Mouse (Mus musculus) granulocyte monocyte progenitor cell, adult 5-6 weeks (primary cell): ENCODE data around the gene Ccl7. TPM values are rescaled to one million over a fixed set of nuclear protein-coding genes. Genes with fewer than 3 reads are reported as not detected.

Experiments used
- ATAC-seq: replicated peaks from 2 replicates; pipeline ENCODE4 v1.8.0; 2016; ENCODE audit warnings: mild to moderate bottlenecking, moderate TSS enrichment, inconsistent platforms; ENCODE audit not compliant: poor library complexity, severe bottlenecking
- total RNA-seq, 2 experiments: library from RNA; stranded (forward) in 1 of 2; stranded (reverse) in 1 of 2; fragments of 200-712, 200-1000 nt in 1 of 2; fragments of >200 nt in 1 of 2; fragmentation: Nextera tagmentation in 1 of 2; gene quantifications; 2 replicates each; pipeline ENCODE4 v1.2.3; 2014 to 2017

Gene Ccl7
- total RNA-seq (2014; fragmentation: Nextera tagmentation) = not detected in 2 replicates
- not detected in 2 replicates for total RNA-seq (2017)

GRCm38 (mm10) chr11:82045471-82045870 lies at the start of gene Ccl7:
Ccl7 (plus strand) TSS chr11:82045712.
- ATAC-seq = no peak

DNA sequence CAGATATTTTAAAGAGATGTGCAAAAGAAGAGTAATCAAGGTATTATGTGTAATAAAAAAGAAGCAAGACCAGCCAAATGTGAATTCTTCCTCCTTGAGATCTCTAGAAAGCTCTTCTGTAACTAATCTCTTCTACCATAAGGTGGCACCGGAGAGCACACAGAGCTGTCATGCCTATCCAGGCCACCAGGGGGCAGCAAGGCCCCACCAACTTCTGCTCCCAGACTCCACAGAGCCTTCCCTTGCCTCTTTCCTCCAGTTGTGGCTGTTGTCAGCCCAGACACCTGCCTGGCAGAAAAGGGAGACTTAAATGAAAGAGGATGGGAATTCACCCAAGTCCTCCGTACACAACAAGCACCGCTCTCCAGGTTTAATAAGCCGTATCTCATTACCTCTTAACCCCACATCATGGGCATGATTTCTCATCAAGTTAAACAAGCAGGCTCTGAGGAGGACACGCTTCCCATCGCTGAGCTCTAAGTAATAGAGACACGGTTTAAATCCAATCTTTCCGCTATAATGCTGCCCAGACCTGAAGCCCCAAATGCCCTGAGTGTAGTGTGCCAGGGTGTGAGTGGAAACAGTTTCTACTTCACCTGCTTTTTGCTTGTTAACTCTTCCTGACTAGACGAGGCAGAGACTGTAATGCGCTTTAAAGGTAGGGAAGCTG lies 49.2 kb upstream of the Ccl7 start:
- peak; percentile 91 for ATAC-seq

GRCm38 (mm10) chr11:81997085-81997484 lies 48.4 kb upstream of the Ccl7 start:
- no peak for ATAC-seq

DNA sequence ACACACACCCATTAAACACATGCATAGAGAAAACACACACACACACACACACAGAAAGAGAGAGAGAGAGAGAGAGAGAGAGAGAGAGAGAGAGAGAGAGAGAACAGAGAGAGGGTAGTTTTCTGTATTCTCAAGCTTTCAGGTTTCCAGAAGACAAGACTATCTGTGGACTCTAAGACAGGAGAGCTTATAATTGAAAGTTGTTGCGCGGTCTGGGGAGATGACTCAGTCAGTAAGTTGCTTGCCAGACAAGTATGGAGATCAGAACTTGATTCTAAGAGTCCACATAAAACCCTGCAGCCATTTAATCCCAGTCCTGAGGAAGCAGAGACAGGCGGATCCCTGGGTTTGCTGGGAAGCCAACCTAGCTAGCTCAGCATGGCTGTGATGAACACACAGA lies 46.9 kb upstream of the Ccl7 start:
- no peak for ATAC-seq

GRCm38 (mm10) chr11:81999469-81999868 lies 46.0 kb upstream of the Ccl7 start:
- no peak for ATAC-seq

- no peak for ATAC-seq
Observed at GRCm38 (mm10) chr11:82000581-82000980, 44.9 kb upstream of the Ccl7 start.

DNA sequence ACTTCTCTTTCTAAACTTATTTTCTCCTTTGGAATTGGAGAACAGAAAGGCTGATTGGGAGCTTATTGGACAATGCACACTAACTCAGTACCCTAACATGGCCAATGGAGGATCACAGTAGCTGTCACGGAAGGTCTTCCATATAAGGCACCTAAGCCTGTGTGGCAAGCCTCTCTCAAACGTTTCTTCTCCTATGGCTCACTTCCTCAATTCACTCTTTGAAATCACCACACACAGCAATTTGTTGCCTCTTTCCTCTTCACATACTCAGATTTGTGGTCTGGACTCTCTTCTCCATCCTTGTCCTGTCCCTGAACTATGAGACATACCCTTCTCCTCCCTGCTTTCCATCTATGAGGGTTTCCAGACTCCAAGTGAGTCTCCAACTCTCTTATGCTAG lies 40.7 kb upstream of the Ccl7 start:
- peak; percentile 73 for ATAC-seq

DNA sequence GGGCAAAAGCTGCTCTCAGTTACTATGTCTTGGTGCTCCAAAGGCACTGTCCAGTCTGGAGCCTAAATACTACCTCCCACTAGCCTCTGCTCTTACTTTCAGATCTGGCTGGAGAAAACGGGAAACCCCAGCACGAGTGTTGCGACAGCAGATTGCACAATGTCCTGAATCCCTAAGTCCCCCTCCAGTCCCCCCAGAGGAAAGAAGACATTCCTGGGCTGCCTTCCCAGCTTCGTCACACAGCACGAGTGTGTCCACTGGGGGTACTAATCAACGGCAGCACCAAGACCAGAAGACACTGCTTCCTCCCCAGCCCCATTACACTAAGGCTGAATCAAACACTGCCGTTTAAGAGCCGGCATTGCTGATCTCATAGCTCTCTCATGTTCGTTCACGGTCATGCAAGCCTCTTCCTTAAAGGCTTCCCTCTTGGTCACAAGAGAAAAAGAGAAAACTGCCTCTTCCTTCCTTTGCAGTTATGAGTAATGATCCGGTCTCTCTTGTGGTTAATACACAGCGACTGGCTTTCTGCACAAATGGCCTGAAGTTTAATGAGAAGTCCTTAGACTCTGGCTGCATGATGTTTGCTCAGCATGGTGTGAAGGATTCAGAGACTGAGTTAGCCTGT lies 38.6 kb upstream of the Ccl7 start:
- peak; percentile 51 for ATAC-seq

- ATAC-seq = no peak
Observed at GRCm38 (mm10) chr11:82010115-82010514, 35.4 kb upstream of the Ccl7 start.

DNA sequence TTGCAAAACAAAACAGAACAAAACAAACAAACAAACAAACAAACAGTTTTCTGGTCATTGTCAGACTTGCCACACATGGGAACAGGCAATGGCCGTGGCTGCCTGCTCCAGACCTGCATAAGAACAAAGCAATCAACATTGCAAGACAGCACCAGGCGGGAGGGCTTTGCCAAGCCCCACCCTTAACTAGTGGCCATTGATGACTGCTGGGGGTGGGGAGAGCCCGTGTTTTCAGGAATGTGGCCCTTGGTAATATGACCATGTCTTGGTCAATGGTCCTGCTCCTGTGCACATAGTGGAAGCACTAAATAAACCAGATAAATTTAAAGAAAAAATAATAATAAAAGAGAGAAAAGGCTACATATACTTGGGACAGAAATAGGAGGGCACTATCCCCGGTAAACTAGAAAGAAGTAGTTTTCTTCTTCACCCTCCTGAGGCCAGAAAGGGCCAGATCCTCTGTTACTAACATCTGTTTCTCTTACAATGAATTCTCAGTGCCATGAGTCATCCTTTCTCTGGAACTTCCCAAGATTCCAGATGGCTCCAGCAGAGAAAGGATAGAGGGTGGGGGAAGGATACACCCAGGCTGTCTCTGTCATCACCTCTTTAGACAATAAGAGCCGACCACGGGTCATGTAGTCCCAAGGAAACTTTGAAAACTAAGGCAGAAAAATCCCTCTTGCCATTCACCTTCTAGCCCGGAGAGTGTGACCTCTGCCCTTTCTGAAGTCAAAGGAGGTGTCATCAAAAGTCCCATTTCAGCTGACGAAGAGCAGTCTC lies 33.9 kb upstream of the Ccl7 start:
- ATAC-seq = no peak

DNA sequence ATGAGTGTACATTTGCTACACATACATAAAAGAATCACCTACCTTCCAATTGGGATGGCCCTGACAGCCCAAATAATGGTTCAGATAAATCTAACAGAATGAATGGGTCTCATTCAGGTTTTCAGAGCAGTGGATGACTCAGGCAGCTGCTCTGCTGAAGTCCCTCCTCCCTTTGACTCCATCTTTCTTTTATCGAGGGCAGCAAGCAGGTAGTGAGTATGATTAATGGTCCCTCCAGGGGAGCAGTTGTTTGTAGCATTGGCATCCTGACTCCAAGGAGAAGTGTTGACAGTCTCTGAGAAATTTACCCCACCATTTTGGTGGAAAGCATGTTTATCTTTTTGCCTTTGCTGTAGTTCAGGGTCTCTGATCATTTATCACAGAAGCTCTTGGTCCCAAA lies 31.8 kb upstream of the Ccl7 start:
- ATAC-seq = no peak

DNA sequence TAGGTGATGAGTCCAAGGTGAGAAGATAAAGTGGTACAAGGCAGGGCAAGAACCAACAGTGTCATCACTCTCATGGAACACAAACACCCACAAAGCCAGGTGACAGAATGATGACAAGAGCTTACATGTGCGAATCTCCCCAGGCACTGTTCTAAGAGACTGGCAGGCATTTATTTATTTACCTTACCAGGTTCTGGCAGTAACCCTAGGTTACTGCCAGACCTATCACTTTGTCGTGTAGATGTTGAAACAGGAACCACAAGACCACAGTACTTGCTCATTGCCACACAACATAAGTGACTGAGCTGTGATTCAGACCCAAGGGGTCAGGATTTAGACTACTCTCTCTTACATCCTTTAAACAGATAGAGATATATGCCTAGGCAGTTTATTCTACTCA lies 30.4 kb upstream of the Ccl7 start:
- ATAC-seq = peak; percentile 95

GRCm38 (mm10) chr11:82016181-82016780 lies 29.2 kb upstream of the Ccl7 start:
- 0 out of 2 replicates have a peak, but pooled peaks have one; percentile 12 for ATAC-seq

- no peak for ATAC-seq
Observed at GRCm38 (mm10) chr11:82019389-82019788, 26.1 kb upstream of the Ccl7 start.

- ATAC-seq = no peak
Observed at GRCm38 (mm10) chr11:82019793-82020192, 25.7 kb upstream of the Ccl7 start.

DNA sequence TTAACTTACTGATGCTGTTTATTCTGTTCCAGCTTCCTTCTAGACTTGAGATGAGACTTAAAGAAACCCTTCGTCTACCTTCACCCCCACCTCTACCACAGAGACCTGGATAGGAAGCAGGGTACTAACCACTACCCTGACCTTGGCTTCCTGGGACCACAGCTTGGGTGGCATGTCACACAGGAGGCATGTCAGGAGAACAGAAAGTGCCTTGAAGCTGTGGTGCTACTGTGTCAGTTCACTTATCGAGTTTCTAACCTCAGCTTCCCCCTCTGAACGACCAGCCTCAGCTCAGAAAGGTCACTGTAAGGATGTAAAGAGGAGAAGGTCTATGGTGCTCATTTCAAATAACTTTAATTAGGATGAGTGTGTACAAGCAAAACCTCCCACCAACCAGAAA lies 24.1 kb upstream of the Ccl7 start:
- peak; percentile 44 for ATAC-seq

DNA sequence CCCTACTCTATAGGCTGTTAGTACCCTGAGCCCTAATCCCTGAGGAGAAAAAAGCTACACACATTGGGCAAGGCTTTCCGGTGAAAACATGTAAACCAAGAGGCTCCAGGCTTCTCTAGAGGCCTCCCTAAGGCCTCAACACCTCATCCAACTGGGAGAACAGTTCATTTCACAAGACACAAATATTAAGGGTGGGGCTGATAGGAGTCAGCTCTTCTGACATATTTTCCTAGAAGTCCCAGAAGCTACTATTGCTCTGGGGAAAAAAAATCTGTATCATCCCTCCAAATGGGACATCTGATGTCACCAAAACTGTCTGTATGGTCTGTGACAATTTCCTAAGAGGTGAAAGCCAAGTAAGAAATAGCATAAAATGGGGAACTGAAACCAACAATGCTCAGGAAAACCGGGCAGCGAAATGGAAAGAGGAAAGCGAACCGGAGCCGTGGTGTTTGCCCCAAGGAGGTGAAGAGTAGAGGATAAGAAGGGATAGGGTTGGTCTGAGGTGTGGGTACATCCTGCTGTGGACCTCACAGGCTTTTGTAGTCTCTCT lies 22.9 kb upstream of the Ccl7 start:
- peak; percentile 65 for ATAC-seq

- ATAC-seq = peak; percentile 79
Observed at GRCm38 (mm10) chr11:82023769-82024168, 21.7 kb upstream of the Ccl7 start.

DNA sequence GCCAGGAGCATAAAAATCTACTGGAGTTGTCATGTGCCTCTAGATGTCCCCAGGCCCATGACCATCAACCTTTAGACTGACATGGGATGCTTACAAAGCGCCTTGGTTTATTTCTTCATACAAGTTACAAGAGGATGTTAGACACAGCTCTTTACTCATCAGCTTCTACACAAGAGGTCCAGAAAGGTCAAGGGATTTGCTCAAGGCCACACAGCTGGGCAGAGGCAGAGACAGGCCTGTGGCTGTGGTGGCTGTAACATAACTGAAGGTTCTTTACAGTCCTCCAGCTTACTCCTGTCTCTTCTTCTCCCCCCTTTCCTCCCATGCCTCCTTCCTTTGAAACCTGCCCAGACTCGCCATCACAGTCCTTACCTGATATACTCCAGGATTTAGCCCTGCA lies 15.3 kb upstream of the Ccl7 start:
- no peak for ATAC-seq

DNA sequence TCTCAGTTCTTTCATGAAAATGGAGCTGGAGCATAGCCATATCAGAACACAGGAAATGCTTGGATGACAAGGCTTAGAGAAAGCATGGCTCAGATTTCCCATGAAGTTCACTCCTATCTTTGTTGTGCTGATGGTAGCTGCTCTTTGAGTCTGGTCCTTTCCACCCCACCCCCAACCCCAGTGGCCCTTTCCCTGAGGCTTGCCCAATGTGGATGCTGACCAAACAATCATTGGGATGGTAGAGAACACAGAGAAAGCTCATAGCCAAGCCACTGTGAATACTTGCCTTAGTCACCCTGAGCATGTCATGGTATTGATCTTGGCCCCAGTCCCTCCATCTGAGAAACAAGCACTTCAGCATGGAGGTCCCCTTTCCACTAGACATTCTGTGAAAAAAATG lies 13.4 kb upstream of the Ccl7 start:
- ATAC-seq = no peak
